Mouse (Mus musculus) hindbrain, embryonic 14.5 days (tissue): ENCODE data around the gene Rgcc. TPM values are rescaled to one million over a fixed set of nuclear protein-coding genes. Genes with fewer than 3 reads are reported as not detected.

ENCODE experiments used
- ATAC-seq: fragments of 200-750 bp; cut with Nextera tagmentation; 2 replicates; pipeline ENCODE4 v1.8.0; 2017; ENCODE audit warnings: moderate number of reproducible peaks, mild to moderate bottlenecking, moderate TSS enrichment, moderate library complexity; ENCODE audit not compliant: low FRiP score
- DNase-seq: peaks from one replicate; pipeline ENCODE4 v3.0.0-alpha.2; 2015; ENCODE audit warnings: low spot score
- H3K27ac ChIP-seq: fragments of 300-500 bp; sonication (generic); 2 replicates; pipeline ENCODE4 v1.5.1; 2014; ENCODE audit warnings: mild to moderate bottlenecking, moderate library complexity
- H3K27me3 ChIP-seq: fragments of 300-500 bp; sonication (generic); 2 replicates; pipeline ENCODE4 v1.6.1; 2014; ENCODE audit warnings: mild to moderate bottlenecking, low read length, mixed read lengths; ENCODE audit not compliant: control insufficient read depth, insufficient read depth
- H3K36me3 ChIP-seq: fragments of 300-500 bp; sonication (generic); replicated peaks from 2 replicates; pipeline ENCODE4 v1.6.1; 2014; ENCODE audit not compliant: control insufficient read depth, insufficient read depth
- H3K4me1 ChIP-seq: fragments of 300-500 bp; sonication (generic); replicated peaks from 2 replicates; pipeline ENCODE4 v1.6.1; 2014; ENCODE audit warnings: antibody characterized with exemption, low read length, mixed read lengths; ENCODE audit not compliant: control insufficient read depth, insufficient read depth
- H3K4me2 ChIP-seq: fragments of 300-500 bp; sonication (generic); replicated peaks from 2 replicates; pipeline ENCODE4 v1.6.1; 2014; ENCODE audit warnings: mild to moderate bottlenecking, moderate library complexity
- H3K4me3 ChIP-seq: fragments of 300-500 bp; sonication (generic); replicated peaks from 2 replicates; pipeline ENCODE4 v1.5.1; 2014; ENCODE audit warnings: mild to moderate bottlenecking, low read length
- H3K9ac ChIP-seq: fragments of 300-500 bp; sonication (generic); 2 replicates; pipeline ENCODE4 v1.6.1; 2014
- H3K9me3 ChIP-seq: fragments of 300-500 bp; sonication (generic); 2 replicates; pipeline ENCODE4 v1.6.1; 2016; ENCODE audit warnings: low read length; ENCODE audit not compliant: control insufficient read depth
- WGBS: fragments of 180-500 bp; shearing (Covaris S2); extraction: QIAGEN DNeasy Blood & Tissue Kit; methylation state at CpG from one replicate; pipeline ENCODE4 v1.1.7; 2014; 5-methylcytosine and 5-hydroxymethylcytosine counted together
- polyA plus RNA-seq: library from polyadenylated mRNA; unstranded; fragments of >200 nt; fragmentation: Nextera tagmentation; extraction: Ambion mirVana; gene quantifications from 2 replicates; pipeline ENCODE4 v1.2.1, GENCODE M21; 2014

Rgcc gene
- polyA plus RNA-seq, 1 experiment from 2014 or later: 40.4 TPM

GRCm38 (mm10) chr14:79307138-79307537, 5.7 kb upstream of the Rgcc start:
- Histone ChIP-seq H3K9me3 (no peaks in the 10 kb centered on the region), H3K27ac (no peak overlapping the region), H3K9ac (no peak overlapping the region), H3K4me1 (0 out of 2 replicates have a peak, but pooled peaks cover 7% of the 10 kb centered on the region), H3K36me3 (no peaks in the 10 kb centered on the region), H3K4me3 (no peak overlapping the region), H3K27me3 (peaks cover 4% of the 10 kb centered on the region; the same call in 1 of the 2 replicates), H3K4me2 (no peak overlapping the region)
- 88% methylated on average over 7 of the region's 7 CpGs for WGBS
- DNase-seq: no peak
- ATAC-seq: no peak

- Histone ChIP-seq H3K4me1 (peaks cover 7% of the 10 kb centered on the region; the same call in 1 of the 2 replicates), H3K27ac (no peak overlapping the region), H3K4me2 (no peak overlapping the region), H3K36me3 (no peaks in the 10 kb centered on the region), H3K27me3 (peaks cover 8% of the 10 kb centered on the region), H3K9ac (no peak overlapping the region), H3K4me3 (no peak overlapping the region), H3K9me3 (no peaks in the 10 kb centered on the region)
- 91% methylated on average over 6 of the region's 6 CpGs for WGBS
- ATAC-seq (no peak), DNase-seq (no peak)
Measured at GRCm38 (mm10) chr14:79304873-79305464, 3.5 kb upstream of the Rgcc start.

- DNase-seq (no peak), ATAC-seq (no peak)
- H3K4me2 ChIP-seq: no peak overlapping the region
- H3K27me3 ChIP-seq: peaks cover 18% of the 10 kb centered on the region
- no peak overlapping the region for H3K9ac ChIP-seq
- no peak overlapping the region for H3K4me3 ChIP-seq
- H3K36me3 ChIP-seq: no peaks in the 10 kb centered on the region
- H3K9me3 ChIP-seq: no peaks in the 10 kb centered on the region
- 86% methylated on average over 2 of the region's 2 CpGs for WGBS
- H3K27ac ChIP-seq: no peak overlapping the region
- peaks cover 2% of the 10 kb centered on the region; the same call in 1 of the 2 replicates for H3K4me1 ChIP-seq
Measured at GRCm38 (mm10) chr14:79303150-79303549, 1.7 kb upstream of the Rgcc start.

GRCm38 (mm10) chr14:79300641-79301350, 649 bp downstream of the Rgcc start:
- no peak overlapping the region for H3K27ac ChIP-seq
- ATAC-seq: peak; percentile 31
- WGBS: 2% methylated on average over 51 of the region's 52 CpGs
- H3K4me1 ChIP-seq: peaks cover 10% of the 10 kb centered on the region
- no peak for DNase-seq
- H3K9me3 ChIP-seq: no peaks in the 10 kb centered on the region
- H3K9ac ChIP-seq: peak overlapping the region; percentile 48
- peak overlapping the region; percentile 96 for H3K4me2 ChIP-seq
- no peaks in the 10 kb centered on the region for H3K36me3 ChIP-seq
- H3K27me3 ChIP-seq: peaks cover 18% of the 10 kb centered on the region
- peak overlapping the region; percentile 44 for H3K4me3 ChIP-seq

- no peak for ATAC-seq
- H3K9me3 ChIP-seq: no peaks in the 10 kb centered on the region
Measured at GRCm38 (mm10) chr14:79299796-79300195, 1.6 kb downstream of the Rgcc start.

DNA sequence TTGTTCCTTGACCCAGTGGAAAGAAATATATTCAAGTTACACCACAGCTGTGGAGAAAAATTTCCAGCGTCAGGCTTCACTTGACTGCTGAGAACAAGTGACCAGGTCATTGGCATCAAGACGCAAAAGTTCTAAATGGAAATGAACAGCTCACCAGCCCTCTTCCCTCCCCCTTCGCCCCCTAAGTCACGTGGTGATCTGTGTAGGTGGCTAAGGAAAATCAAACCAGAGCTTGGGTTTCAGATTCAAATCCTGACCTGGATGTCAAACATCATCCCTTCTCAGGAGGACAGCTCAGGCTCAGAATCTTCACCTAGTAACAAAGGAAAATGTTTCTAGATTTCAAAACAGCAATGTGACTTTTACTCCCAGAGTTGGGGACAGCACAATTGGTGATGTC, 2.2 kb downstream of the Rgcc start:
- Histone ChIP-seq H3K4me3 (peak overlapping the region; percentile 12; the same call in 1 of the 2 replicates), H3K27me3 (peaks cover 18% of the 10 kb centered on the region), H3K4me2 (peak overlapping the region; percentile 26), H3K9ac (no peak overlapping the region), H3K27ac (no peak overlapping the region), H3K9me3 (no peaks in the 10 kb centered on the region), H3K36me3 (no peaks in the 10 kb centered on the region), H3K4me1 (peaks cover 10% of the 10 kb centered on the region)
- no peak for DNase-seq
- ATAC-seq: no peak
- whole genome bisulfite sequencing: 48% methylated on average over 4 of the region's 4 CpGs

More at GRCm38 (mm10) chr14:79299796-79300195, 1.6 kb downstream of the Rgcc start:
- Histone ChIP-seq H3K4me1 (peaks cover 10% of the 10 kb centered on the region), H3K27me3 (peaks cover 18% of the 10 kb centered on the region), H3K9ac (peak overlapping the region; percentile 48; the same call in 1 of the 2 replicates), H3K4me3 (peak overlapping the region; percentile 44), H3K36me3 (no peaks in the 10 kb centered on the region), H3K4me2 (peak overlapping the region; percentile 96), H3K27ac (no peak overlapping the region)
- DNase-seq: no peak
- 19% methylated on average over 6 of the region's 6 CpGs for WGBS

DNA sequence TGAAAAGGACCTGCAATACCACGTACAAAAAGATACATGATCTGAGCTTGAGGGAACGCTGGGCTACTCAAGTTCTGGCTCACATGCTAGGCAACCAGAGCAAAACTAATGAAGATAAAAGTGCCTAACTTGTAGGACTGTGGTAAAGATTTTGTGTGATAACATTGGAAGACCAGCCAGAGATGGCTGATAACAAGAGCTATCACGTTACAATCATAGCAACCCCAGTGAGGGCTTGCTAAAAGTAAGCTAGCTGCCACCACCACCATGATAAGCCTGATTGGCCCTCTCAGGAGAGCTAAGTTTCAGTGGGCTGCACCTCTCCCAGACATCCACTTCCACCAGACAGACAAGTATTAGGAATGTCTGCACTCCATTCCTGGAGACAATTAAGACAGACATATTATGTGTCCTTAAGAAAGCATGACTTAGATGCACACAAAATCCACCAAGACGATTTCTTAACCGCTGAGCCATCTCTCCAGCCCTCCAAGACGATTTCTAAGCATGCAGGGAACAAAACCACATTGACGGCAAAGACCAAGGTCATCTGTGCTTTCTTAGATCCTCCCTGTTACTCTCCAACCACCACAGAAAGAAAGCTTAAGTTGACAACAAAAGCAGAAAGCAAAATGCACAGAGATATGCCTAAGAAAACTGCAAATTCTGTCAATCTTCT, 3.0 kb downstream of the Rgcc start:
- no peak overlapping the region for H3K9ac ChIP-seq
- H3K9me3 ChIP-seq: no peaks in the 10 kb centered on the region
- peak overlapping the region; percentile 12; the same call in 1 of the 2 replicates for H3K4me3 ChIP-seq
- no peak overlapping the region for H3K27ac ChIP-seq
- H3K27me3 ChIP-seq: peaks cover 16% of the 10 kb centered on the region
- peak overlapping the region; percentile 26 for H3K4me2 ChIP-seq
- 74% methylated on average over 7 of the region's 7 CpGs for WGBS
- peaks cover 10% of the 10 kb centered on the region for H3K4me1 ChIP-seq
- DNase-seq: no peak
- ATAC-seq: no peak
- H3K36me3 ChIP-seq: no peaks in the 10 kb centered on the region

DNA sequence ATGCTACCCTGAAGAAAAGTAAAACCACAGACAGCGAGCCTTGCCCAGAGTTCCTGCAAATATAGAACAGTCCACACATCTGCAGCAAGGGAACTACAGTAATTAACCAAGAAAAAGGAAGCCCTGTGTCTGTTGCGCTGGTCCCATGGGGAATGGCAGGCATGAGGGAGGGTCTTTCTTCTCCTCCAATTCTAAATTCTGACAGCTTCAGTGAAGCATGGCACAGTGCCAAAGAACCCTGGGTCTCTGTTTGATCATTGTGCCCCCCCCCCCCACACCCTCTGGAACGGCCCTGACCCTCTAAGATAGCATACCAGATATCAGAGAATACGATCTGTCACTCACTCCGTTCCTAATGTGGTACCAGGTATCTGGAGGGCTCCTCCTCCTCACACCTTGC, 4.6 kb downstream of the Rgcc start:
- peaks cover 14% of the 10 kb centered on the region for H3K27me3 ChIP-seq
- no peaks in the 10 kb centered on the region for H3K9me3 ChIP-seq
- DNase-seq: no peak
- WGBS: 30% methylated on average over 5 of the region's 5 CpGs
- H3K4me1 ChIP-seq: peaks cover 15% of the 10 kb centered on the region
- no peak overlapping the region for H3K4me3 ChIP-seq
- H3K9ac ChIP-seq: no peak overlapping the region
- no peak overlapping the region for H3K27ac ChIP-seq
- H3K36me3 ChIP-seq: no peaks in the 10 kb centered on the region
- no peak for ATAC-seq
- H3K4me2 ChIP-seq: no peak overlapping the region

- Histone ChIP-seq H3K27ac (no peak overlapping the region), H3K36me3 (no peaks in the 10 kb centered on the region), H3K27me3 (peaks cover 14% of the 10 kb centered on the region), H3K9me3 (no peaks in the 10 kb centered on the region), H3K4me3 (no peak overlapping the region), H3K4me1 (peaks cover 15% of the 10 kb centered on the region), H3K9ac (no peak overlapping the region), H3K4me2 (no peak overlapping the region)
- DNase-seq: no peak
- no peak for ATAC-seq
- WGBS: 75% methylated on average over 7 of the region's 7 CpGs
Measured at GRCm38 (mm10) chr14:79296201-79296600, 5.2 kb downstream of the Rgcc start.
